Mouse (Mus musculus): ENCODE measurements at regions not wholly inside any gene's neighbourhood (a gene's known extent, or its start where the extent isn't known, plus 50 kb on each side); places are given as distances from the start of the nearest gene placed in this dataset.
A peak's percentile ranks its signal among the peaks of the same experiment; 100 is the strongest.

- Histone ChIP-seq H3K27ac (ENCODE audit: low read length) (no peak overlapping the region), H3K9me3 (ENCODE audit: low read length) (no peaks in the 10 kb centered on the region), H3K4me1 (ENCODE audit: insufficient read depth, low read length) (no peaks in the 10 kb centered on the region), H3K4me3 (ENCODE audit: low read length) (no peak overlapping the region), H3K36me3 (ENCODE audit: insufficient read depth, low read length) (no peaks in the 10 kb centered on the region), H3K27me3 (ENCODE audit: insufficient read depth, low read length) (no peaks in the 10 kb centered on the region), H3K9ac (replicated peaks; ENCODE audit: low read length) (no peak overlapping the region), H3K4me2 (replicated peaks; ENCODE audit: low read depth, low read length) (no peak overlapping the region)
- no peak for ATAC-seq (ENCODE audit: low FRiP score, low TSS enrichment)
- 49% methylated on average over 6 of the region's 6 CpGs for WGBS
These were observed 86.9 kb upstream of the Npas2 start for GRCm38 (mm10) chr1:39106650-39107049.

- Histone ChIP-seq H3K9ac (replicated peaks; ENCODE audit: low read length) (no peak overlapping the region), H3K4me3 (ENCODE audit: low read length) (no peak overlapping the region), H3K36me3 (ENCODE audit: insufficient read depth, low read length) (no peaks in the 10 kb centered on the region), H3K9me3 (ENCODE audit: low read length) (no peaks in the 10 kb centered on the region), H3K27ac (ENCODE audit: low read length) (no peak overlapping the region), H3K4me1 (ENCODE audit: insufficient read depth, low read length) (no peaks in the 10 kb centered on the region), H3K4me2 (replicated peaks; ENCODE audit: low read depth, low read length) (no peak overlapping the region), H3K27me3 (ENCODE audit: insufficient read depth, low read length) (no peaks in the 10 kb centered on the region)
- WGBS = 79% methylated on average over 6 of the region's 6 CpGs
- ATAC-seq (ENCODE audit: low FRiP score, low TSS enrichment) = no peak
These were observed 77.2 kb upstream of the Npas2 start for GRCm38 (mm10) chr1:39116319-39116718.

GRCm38 (mm10) chr1:39122316-39123015 lies 71.1 kb upstream of the Npas2 start:
- Histone ChIP-seq H3K4me2 (replicated peaks; ENCODE audit: low read depth, low read length) (no peak overlapping the region), H3K27ac (ENCODE audit: low read length) (no peak overlapping the region), H3K4me1 (ENCODE audit: insufficient read depth, low read length) (no peaks in the 10 kb centered on the region), H3K9me3 (ENCODE audit: low read length) (no peaks in the 10 kb centered on the region; the same call in 1 of the 2 replicates), H3K36me3 (ENCODE audit: insufficient read depth, low read length) (no peaks in the 10 kb centered on the region), H3K9ac (replicated peaks; ENCODE audit: low read length) (no peak overlapping the region), H3K4me3 (ENCODE audit: low read length) (no peak overlapping the region), H3K27me3 (ENCODE audit: insufficient read depth, low read length) (no peaks in the 10 kb centered on the region)
- no peak for ATAC-seq (ENCODE audit: low FRiP score, low TSS enrichment)
- WGBS = 62% methylated on average over 8 of the region's 8 CpGs

GRCm38 (mm10) chr1:39123081-39123812 lies 70.3 kb upstream of the Npas2 start:
- no peaks in the 10 kb centered on the region for H3K36me3 ChIP-seq (ENCODE audit: insufficient read depth, low read length)
- H3K9me3 ChIP-seq (ENCODE audit: low read length) = no peaks in the 10 kb centered on the region; the same call in 1 of the 2 replicates
- H3K27me3 ChIP-seq (ENCODE audit: insufficient read depth, low read length) = no peaks in the 10 kb centered on the region
- no peaks in the 10 kb centered on the region for H3K4me1 ChIP-seq (ENCODE audit: insufficient read depth, low read length)
- no peak overlapping the region for H3K27ac ChIP-seq (ENCODE audit: low read length)
- 0 out of 2 replicates have a peak, but pooled peaks have one; percentile 23 for ATAC-seq (ENCODE audit: low FRiP score, low TSS enrichment)
- H3K4me2 ChIP-seq (replicated peaks; ENCODE audit: low read depth, low read length) = no peak overlapping the region
- WGBS = 61% methylated on average over 10 of the region's 10 CpGs
- no peak overlapping the region for H3K4me3 ChIP-seq (ENCODE audit: low read length)
- H3K9ac ChIP-seq (replicated peaks; ENCODE audit: low read length) = no peak overlapping the region

- Histone ChIP-seq H3K27ac (ENCODE audit: low read length) (no peak overlapping the region), H3K9me3 (ENCODE audit: low read length) (no peaks in the 10 kb centered on the region; the same call in 1 of the 2 replicates), H3K4me1 (ENCODE audit: insufficient read depth, low read length) (no peaks in the 10 kb centered on the region), H3K4me3 (ENCODE audit: low read length) (no peak overlapping the region), H3K4me2 (replicated peaks; ENCODE audit: low read depth, low read length) (no peak overlapping the region), H3K9ac (replicated peaks; ENCODE audit: low read length) (no peak overlapping the region), H3K36me3 (ENCODE audit: insufficient read depth, low read length) (no peaks in the 10 kb centered on the region), H3K27me3 (ENCODE audit: insufficient read depth, low read length) (no peaks in the 10 kb centered on the region)
- 68% methylated on average over 2 of the region's 2 CpGs for WGBS
- ATAC-seq (ENCODE audit: low FRiP score, low TSS enrichment) = 0 out of 2 replicates have a peak, but pooled peaks have one; percentile 12
These were observed 69.8 kb upstream of the Npas2 start for GRCm38 (mm10) chr1:39123813-39124146.

GRCm38 (mm10) chr1:39134521-39134920 lies 59.0 kb upstream of the Npas2 start:
- Histone ChIP-seq H3K4me3 (ENCODE audit: low read length) (no peak overlapping the region), H3K4me1 (ENCODE audit: insufficient read depth, low read length) (no peaks in the 10 kb centered on the region), H3K9ac (replicated peaks; ENCODE audit: low read length) (no peak overlapping the region), H3K27ac (ENCODE audit: low read length) (no peak overlapping the region), H3K4me2 (replicated peaks; ENCODE audit: low read depth, low read length) (no peak overlapping the region), H3K27me3 (ENCODE audit: insufficient read depth, low read length) (no peaks in the 10 kb centered on the region), H3K36me3 (ENCODE audit: insufficient read depth, low read length) (no peaks in the 10 kb centered on the region), H3K9me3 (ENCODE audit: low read length) (no peaks in the 10 kb centered on the region)
- ATAC-seq (ENCODE audit: low FRiP score, low TSS enrichment) = no peak
- 73% methylated on average over 2 of the region's 2 CpGs for WGBS

- Histone ChIP-seq H3K27me3 (ENCODE audit: insufficient read depth, low read length) (no peaks in the 10 kb centered on the region), H3K4me1 (ENCODE audit: insufficient read depth, low read length) (no peaks in the 10 kb centered on the region), H3K4me3 (ENCODE audit: low read length) (no peak overlapping the region), H3K36me3 (ENCODE audit: insufficient read depth, low read length) (no peaks in the 10 kb centered on the region), H3K27ac (ENCODE audit: low read length) (no peak overlapping the region), H3K9ac (replicated peaks; ENCODE audit: low read length) (no peak overlapping the region), H3K4me2 (replicated peaks; ENCODE audit: low read depth, low read length) (no peak overlapping the region), H3K9me3 (ENCODE audit: low read length) (no peaks in the 10 kb centered on the region)
- no peak for ATAC-seq (ENCODE audit: low FRiP score, low TSS enrichment)
- WGBS = 83% methylated on average over 2 of the region's 2 CpGs
These were observed 50.5 kb upstream of the Npas2 start for GRCm38 (mm10) chr1:39143054-39143453.

GRCm38 (mm10) chr1:39143626-39144025 lies 49.9 kb upstream of the Npas2 start:
- 89% methylated on average over 5 of the region's 5 CpGs for WGBS
- H3K4me1 ChIP-seq (ENCODE audit: insufficient read depth, low read length) = no peaks in the 10 kb centered on the region
- ATAC-seq (ENCODE audit: low FRiP score, low TSS enrichment) = no peak

More at GRCm38 (mm10) chr1:39143626-39144025, 49.9 kb upstream of the Npas2 start:
- Histone ChIP-seq H3K36me3 (ENCODE audit: insufficient read depth, low read length) (no peaks in the 10 kb centered on the region), H3K9ac (replicated peaks; ENCODE audit: low read length) (no peak overlapping the region), H3K9me3 (ENCODE audit: low read length) (no peaks in the 10 kb centered on the region), H3K4me2 (replicated peaks; ENCODE audit: low read depth, low read length) (no peak overlapping the region), H3K27me3 (ENCODE audit: insufficient read depth, low read length) (no peaks in the 10 kb centered on the region), H3K4me3 (ENCODE audit: low read length) (no peak overlapping the region), H3K27ac (ENCODE audit: low read length) (no peak overlapping the region)

Data from kidney, embryonic 16.5 days (tissue).